Mouse (Mus musculus) intestine, postnatal 0 days (tissue): ENCODE data around the gene Cd93. TPM values are rescaled to one million over a fixed set of nuclear protein-coding genes. Genes with fewer than 3 reads are reported as not detected.
A peak's percentile ranks its signal among the peaks of the same experiment; 100 is the strongest.

Experiments used
- ATAC-seq: fragments of 200-750 bp; cut with Nextera tagmentation; 2 replicates; pipeline ENCODE4 v1.8.0; 2017; ENCODE audit warnings: mild to moderate bottlenecking, moderate TSS enrichment, moderate library complexity
- H3K27ac ChIP-seq: fragments of 300-500 bp; sonication (generic); 2 replicates; pipeline ENCODE4 v1.5.1; 2014; ENCODE audit warnings: mild to moderate bottlenecking, low read depth, low read length, moderate library complexity
- H3K27me3 ChIP-seq: fragments of 300-500 bp; sonication (generic); replicated peaks from 2 replicates; pipeline ENCODE4 v1.6.1; 2014; ENCODE audit warnings: low read length, mixed read lengths; ENCODE audit not compliant: control insufficient read depth, insufficient read depth
- H3K36me3 ChIP-seq: fragments of 300-500 bp; sonication (generic); 2 replicates; pipeline ENCODE4 v1.6.1; 2014; ENCODE audit warnings: mild to moderate bottlenecking, moderate library complexity; ENCODE audit not compliant: control insufficient read depth, insufficient read depth
- H3K4me1 ChIP-seq: fragments of 300-500 bp; sonication (generic); replicated peaks from 2 replicates; pipeline ENCODE4 v1.6.1; 2014; ENCODE audit warnings: antibody characterized with exemption, low read length, mixed read lengths; ENCODE audit not compliant: control insufficient read depth, insufficient read depth
- H3K4me2 ChIP-seq: fragments of 300-500 bp; sonication (generic); replicated peaks from 2 replicates; pipeline ENCODE4 v1.6.1; 2014; ENCODE audit warnings: low read depth, mild to moderate bottlenecking, moderate library complexity
- H3K4me3 ChIP-seq: fragments of 300-500 bp; sonication (generic); 2 replicates; pipeline ENCODE4 v1.5.1; 2014; ENCODE audit warnings: low read depth, low read length
- H3K9ac ChIP-seq: fragments of 300-500 bp; sonication (generic); 2 replicates; pipeline ENCODE4 v1.6.1; 2014; ENCODE audit warnings: mild to moderate bottlenecking, low read depth, low read length
- H3K9me3 ChIP-seq: fragments of 300-500 bp; sonication (generic); 2 replicates; pipeline ENCODE4 v1.6.1; 2016; ENCODE audit warnings: mixed run types; ENCODE audit not compliant: control insufficient read depth
- CTCF ChIP-seq: sonication (generic); IDR thresholded peaks from 2 replicates; pipeline ENCODE4 v1.5.1; 2016; ENCODE audit warnings: low read depth, mild to moderate bottlenecking, control low read depth, antibody characterized with exemption, moderate library complexity
- WGBS: fragments of 180-500 bp; shearing (Covaris S2); extraction: QIAGEN DNeasy Blood & Tissue Kit; methylation state at CpG from one replicate; pipeline ENCODE4 v1.1.7; 2014; 5-methylcytosine and 5-hydroxymethylcytosine counted together
- polyA plus RNA-seq: library from polyadenylated mRNA; unstranded; fragments of >200 nt; fragmentation: Nextera tagmentation; extraction: Ambion mirVana; gene quantifications from 2 replicates; pipeline ENCODE4 v1.2.1, GENCODE M21; 2015

Gene Cd93
- polyA plus RNA-seq, 1 experiment from 2014 or later: 4.8 TPM

DNA sequence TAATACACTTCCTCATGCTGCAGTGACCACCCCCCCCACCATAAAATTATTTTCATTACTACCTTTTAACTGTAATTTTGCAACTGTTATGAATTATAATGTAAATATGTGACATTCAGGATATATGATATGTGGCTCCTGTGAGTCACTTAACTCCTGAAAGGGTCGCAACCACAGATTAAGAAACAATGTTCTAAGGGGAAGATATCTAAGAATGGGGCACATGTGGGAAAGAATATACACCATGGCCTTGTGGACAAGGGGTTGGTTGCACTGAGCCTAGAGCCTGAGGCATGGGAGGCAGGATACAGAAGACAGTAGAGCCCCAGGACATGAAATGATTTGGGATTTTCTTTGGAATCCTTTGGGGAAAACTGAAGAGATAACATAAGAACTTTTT lies 2.3 kb upstream of the Cd93 start:
- Histone ChIP-seq H3K36me3 (no peaks in the 10 kb centered on the region), H3K27ac (no peak overlapping the region), H3K4me2 (no peak overlapping the region), H3K27me3 (no peaks in the 10 kb centered on the region), H3K9ac (no peak overlapping the region), H3K9me3 (no peaks in the 10 kb centered on the region), H3K4me3 (no peak overlapping the region), H3K4me1 (no peaks in the 10 kb centered on the region)
- no peak for ATAC-seq
- 78% methylated on average over 1 of the region's 1 CpGs for WGBS
- TF ChIP-seq CTCF: no peak

DNA sequence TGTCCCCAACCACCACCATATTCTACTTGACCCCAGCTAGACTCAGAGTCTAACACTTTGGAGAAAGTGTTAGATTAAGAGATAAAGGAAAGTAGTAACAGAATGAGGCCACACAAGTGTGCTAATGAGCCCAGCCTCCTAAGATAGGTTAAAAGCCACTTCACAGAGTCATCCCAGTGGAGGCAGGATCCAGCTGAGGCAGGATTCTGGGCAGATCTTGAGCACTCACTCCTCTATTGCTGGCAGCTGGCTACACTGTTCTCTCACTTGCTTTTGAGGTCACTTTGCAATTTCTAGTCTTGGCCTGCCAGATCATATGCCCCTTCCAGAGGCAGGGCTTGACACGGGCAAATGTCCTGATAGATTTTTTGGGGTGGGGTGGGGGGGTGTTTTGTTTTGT lies 1.1 kb upstream of the Cd93 start:
- H3K4me1 ChIP-seq: no peaks in the 10 kb centered on the region
- no peak for ATAC-seq
- no peaks in the 10 kb centered on the region for H3K36me3 ChIP-seq
- H3K27me3 ChIP-seq: no peaks in the 10 kb centered on the region
- H3K4me3 ChIP-seq: no peak overlapping the region
- H3K9me3 ChIP-seq: no peaks in the 10 kb centered on the region
- TF ChIP-seq CTCF: no peak
- 81% methylated on average over 1 of the region's 1 CpGs for WGBS
- H3K4me2 ChIP-seq: no peak overlapping the region
- no peak overlapping the region for H3K27ac ChIP-seq
- H3K9ac ChIP-seq: no peak overlapping the region

DNA sequence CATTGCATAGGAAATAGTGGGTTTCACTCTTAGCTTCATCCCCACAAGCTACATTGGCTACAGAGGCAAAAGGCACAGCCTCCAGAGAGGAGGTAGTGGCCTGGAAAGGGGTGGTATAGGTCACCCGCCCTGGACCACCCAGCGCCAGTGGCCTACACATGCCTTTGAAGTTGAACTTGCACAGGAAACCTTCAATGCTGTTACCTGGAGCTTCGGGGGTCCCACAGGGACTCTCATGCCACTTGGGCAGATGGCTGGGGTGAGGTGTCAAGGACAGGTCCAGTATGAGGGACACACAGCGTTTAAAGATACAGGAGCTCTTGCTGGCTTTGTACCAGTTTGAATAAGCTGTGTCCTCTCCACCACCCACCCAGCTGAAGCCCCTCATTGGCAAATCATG lies 653 bp downstream of the Cd93 start:
- Histone ChIP-seq H3K27ac (peak overlapping the region; percentile 28; the same call in 1 of the 2 replicates), H3K4me2 (peak overlapping the region; percentile 30), H3K36me3 (no peaks in the 10 kb centered on the region), H3K9ac (no peak overlapping the region), H3K4me1 (no peaks in the 10 kb centered on the region), H3K9me3 (no peaks in the 10 kb centered on the region), H3K27me3 (no peaks in the 10 kb centered on the region), H3K4me3 (peak overlapping the region; percentile 18)
- WGBS: 83% methylated on average over 4 of the region's 4 CpGs
- no peak for ATAC-seq
- TF ChIP-seq CTCF: no peak

DNA sequence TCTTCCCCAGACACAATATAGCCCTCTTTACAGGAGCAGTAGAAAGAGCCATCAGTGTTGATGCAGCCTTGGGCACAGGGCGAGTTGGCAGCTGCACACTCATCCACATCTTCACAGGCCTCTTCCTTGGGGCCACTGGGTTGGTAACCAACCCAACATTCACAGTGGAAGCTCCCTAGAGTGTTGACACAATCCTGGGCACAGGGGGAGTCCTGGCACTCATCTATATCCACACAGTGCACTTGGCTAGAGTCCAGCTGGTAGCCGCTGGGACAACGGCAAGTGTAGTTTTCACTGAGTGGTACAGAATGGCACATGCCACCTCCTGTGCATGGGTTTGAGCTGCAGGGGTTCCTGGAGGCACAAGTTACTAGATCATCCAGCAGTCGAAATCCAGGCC lies 1.2 kb downstream of the Cd93 start:
- WGBS: 77% methylated on average over 4 of the region's 4 CpGs
- peak overlapping the region; percentile 18; the same call in 1 of the 2 replicates for H3K4me3 ChIP-seq
- H3K36me3 ChIP-seq: no peaks in the 10 kb centered on the region
- peak overlapping the region; percentile 30 for H3K4me2 ChIP-seq
- H3K9me3 ChIP-seq: no peaks in the 10 kb centered on the region
- ATAC-seq: no peak
- no peak for TF ChIP-seq CTCF
- H3K9ac ChIP-seq: no peak overlapping the region
- no peaks in the 10 kb centered on the region for H3K4me1 ChIP-seq
- no peak overlapping the region for H3K27ac ChIP-seq
- no peaks in the 10 kb centered on the region for H3K27me3 ChIP-seq

DNA sequence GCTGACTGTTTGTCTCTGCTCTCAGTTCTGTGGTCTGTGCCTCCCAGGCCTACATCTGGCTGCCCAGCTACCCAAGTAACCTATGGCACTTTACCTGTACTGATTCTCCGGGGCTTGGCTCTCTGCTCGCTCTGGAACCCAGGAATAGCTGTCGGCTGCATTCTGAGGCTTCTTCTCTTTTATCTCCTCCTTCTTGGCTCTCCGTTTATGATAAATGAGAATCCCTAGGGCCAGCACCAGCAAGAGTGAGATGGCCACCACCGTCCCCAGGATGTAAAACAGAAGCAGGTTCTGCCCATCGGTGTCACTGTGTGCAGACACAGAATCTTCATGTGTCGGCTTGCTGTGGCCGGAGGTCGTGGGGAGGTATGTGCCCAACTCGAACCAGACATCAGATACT lies 1.9 kb downstream of the Cd93 start:
- H3K9ac ChIP-seq: no peak overlapping the region
- no peak for TF ChIP-seq CTCF
- WGBS: 83% methylated on average over 10 of the region's 10 CpGs
- peak overlapping the region; percentile 18; the same call in 1 of the 2 replicates for H3K4me3 ChIP-seq
- H3K27ac ChIP-seq: no peak overlapping the region
- no peaks in the 10 kb centered on the region for H3K9me3 ChIP-seq
- no peak for ATAC-seq
- no peaks in the 10 kb centered on the region for H3K36me3 ChIP-seq
- H3K27me3 ChIP-seq: no peaks in the 10 kb centered on the region
- H3K4me1 ChIP-seq: no peaks in the 10 kb centered on the region
- 0 out of 2 replicates have a peak overlapping the region, but pooled peaks have one; percentile 9 for H3K4me2 ChIP-seq

DNA sequence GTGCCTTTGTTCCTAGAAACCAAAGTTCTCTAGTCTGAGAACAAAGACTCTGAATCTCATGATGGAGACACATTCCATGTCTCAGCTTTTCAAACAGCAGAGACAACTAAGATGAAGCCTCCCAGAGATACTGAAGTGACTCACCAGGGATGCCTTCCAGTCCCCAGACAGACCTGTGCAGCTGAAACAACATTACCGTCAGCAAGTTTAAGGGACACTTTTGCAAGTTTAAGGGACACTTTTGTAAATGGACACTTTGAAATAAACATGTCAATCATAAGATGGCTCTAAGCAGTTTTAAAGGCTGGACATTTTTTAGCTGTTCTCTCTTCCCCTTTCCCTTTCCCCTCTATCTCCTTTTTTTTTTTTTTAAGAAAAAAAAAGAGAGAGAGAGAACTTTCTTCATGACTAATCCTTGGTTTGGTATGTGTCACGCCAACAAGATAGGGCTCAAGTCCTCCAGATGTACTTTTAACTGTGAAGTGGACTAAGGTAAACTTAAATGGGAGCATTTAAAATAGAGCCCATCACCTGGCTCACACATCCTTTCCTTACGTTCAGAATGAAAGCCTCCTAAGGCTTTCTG lies 3.6 kb downstream of the Cd93 start:
- Histone ChIP-seq H3K27ac (no peak overlapping the region), H3K27me3 (no peaks in the 10 kb centered on the region), H3K36me3 (no peaks in the 10 kb centered on the region), H3K9me3 (no peaks in the 10 kb centered on the region), H3K4me3 (no peak overlapping the region), H3K4me1 (no peaks in the 10 kb centered on the region), H3K4me2 (peak overlapping the region; percentile 0; the same call in 1 of the 2 replicates), H3K9ac (no peak overlapping the region)
- TF ChIP-seq CTCF: no peak
- no peak for ATAC-seq
- WGBS: 51% methylated on average over 3 of the region's 3 CpGs
